Mouse (Mus musculus) myocyte (in vitro differentiated cells): Measurements from ENCODE around the gene Olfr482.

ENCODE experiments used
- POLR2A ChIP-seq: IDR thresholded peaks from one replicate; pipeline ENCODE4 v1.6.1; 2011; ENCODE audit warnings: low read depth, mild to moderate bottlenecking, control low read depth, moderate library complexity; ENCODE audit not compliant: insufficient read length
- TCF3 ChIP-seq: IDR thresholded peaks from one replicate; pipeline ENCODE4 v1.6.1; 2011; ENCODE audit warnings: low read depth, control low read depth; ENCODE audit not compliant: insufficient read length

GRCm38 (mm10) chr7:108050393-108050792, 47.0 kb downstream of the Olfr482 start, which contains the start of gene Olfr479:
- TF ChIP-seq TCF3 (no peak), POLR2A (no peak)
